Mouse (Mus musculus): Measurements from ENCODE around the gene Esrrg. TPM values are rescaled to one million over a fixed set of nuclear protein-coding genes. Genes with fewer than 3 reads are reported as not detected.

The Esrrg gene
- polyA plus RNA-seq, 1 experiment from 2014 or later: 5.0 TPM

GRCm38 (mm10) chr1:187787055-187788016, 178.7 kb downstream of the Esrrg start:
- Histone ChIP-seq H3K4me3 (ENCODE audit: low read depth, low read length) (no peak overlapping the region), H3K9ac (ENCODE audit: low read length) (no peak overlapping the region), H3K4me1 (replicated peaks; ENCODE audit: control insufficient read depth, insufficient read depth, low read length) (0 out of 2 replicates have a peak, but pooled peaks cover 2% of the 10 kb centered on the region), H3K4me2 (ENCODE audit: low read depth, low read length, severe bottlenecking) (no peak overlapping the region), H3K27ac (ENCODE audit: low read depth, low read length) (no peak overlapping the region), H3K27me3 (ENCODE audit: control insufficient read depth, insufficient read depth, low read length) (no peaks in the 10 kb centered on the region), H3K9me3 (ENCODE audit: control insufficient read depth, low read length) (no peaks in the 10 kb centered on the region), H3K36me3 (ENCODE audit: control insufficient read depth, insufficient read depth, low read length) (no peaks in the 10 kb centered on the region)
- DNase-seq (ENCODE audit: low spot score) (no peak), ATAC-seq (replicated peaks; ENCODE audit: low FRiP score) (no peak)
- WGBS: 16% methylated on average over 7 of the region's 7 CpGs

- H3K36me3 ChIP-seq (ENCODE audit: control insufficient read depth, insufficient read depth, low read length): no peaks in the 10 kb centered on the region
- H3K27ac ChIP-seq (ENCODE audit: low read depth, low read length): no peak overlapping the region
- no peak overlapping the region for H3K4me2 ChIP-seq (ENCODE audit: low read depth, low read length, severe bottlenecking)
- WGBS: 89% methylated on average over 5 of the region's 5 CpGs
- H3K9me3 ChIP-seq (ENCODE audit: control insufficient read depth, low read length): no peaks in the 10 kb centered on the region
- no peaks in the 10 kb centered on the region for H3K27me3 ChIP-seq (ENCODE audit: control insufficient read depth, insufficient read depth, low read length)
- DNase-seq (ENCODE audit: low spot score) (no peak), ATAC-seq (replicated peaks; ENCODE audit: low FRiP score) (no peak)
- H3K4me3 ChIP-seq (ENCODE audit: low read depth, low read length): no peak overlapping the region
- H3K9ac ChIP-seq (ENCODE audit: low read length): no peak overlapping the region
- no peaks in the 10 kb centered on the region for H3K4me1 ChIP-seq (replicated peaks; ENCODE audit: control insufficient read depth, insufficient read depth, low read length)
These were observed 185.8 kb downstream of the Esrrg start for GRCm38 (mm10) chr1:187794240-187794930.

- ATAC-seq (replicated peaks; ENCODE audit: low FRiP score): no peak
- H3K4me3 ChIP-seq (ENCODE audit: low read depth, low read length): no peak overlapping the region
- no peak overlapping the region for H3K9ac ChIP-seq (ENCODE audit: low read length)
- H3K4me2 ChIP-seq (ENCODE audit: low read depth, low read length, severe bottlenecking): no peak overlapping the region
- DNase-seq (ENCODE audit: low spot score): no peak
- no peaks in the 10 kb centered on the region for H3K4me1 ChIP-seq (replicated peaks; ENCODE audit: control insufficient read depth, insufficient read depth, low read length)
- no peak overlapping the region for H3K27ac ChIP-seq (ENCODE audit: low read depth, low read length)
- 85% methylated on average over 3 of the region's 3 CpGs for WGBS
- no peaks in the 10 kb centered on the region for H3K9me3 ChIP-seq (ENCODE audit: control insufficient read depth, low read length)
- no peaks in the 10 kb centered on the region for H3K36me3 ChIP-seq (ENCODE audit: control insufficient read depth, insufficient read depth, low read length)
- H3K27me3 ChIP-seq (ENCODE audit: control insufficient read depth, insufficient read depth, low read length): no peaks in the 10 kb centered on the region
These were observed 187.0 kb downstream of the Esrrg start for GRCm38 (mm10) chr1:187795551-187795950.

GRCm38 (mm10) chr1:187799300-187799699, 190.7 kb downstream of the Esrrg start:
- H3K4me3 ChIP-seq (ENCODE audit: low read depth, low read length): no peak overlapping the region
- no peaks in the 10 kb centered on the region for H3K36me3 ChIP-seq (ENCODE audit: control insufficient read depth, insufficient read depth, low read length)
- H3K9ac ChIP-seq (ENCODE audit: low read length): no peak overlapping the region
- ATAC-seq (replicated peaks; ENCODE audit: low FRiP score): no peak
- H3K27ac ChIP-seq (ENCODE audit: low read depth, low read length): no peak overlapping the region
- no peak for DNase-seq (ENCODE audit: low spot score)
- WGBS: 86% methylated on average over 7 of the region's 7 CpGs
- no peaks in the 10 kb centered on the region for H3K9me3 ChIP-seq (ENCODE audit: control insufficient read depth, low read length)
- no peaks in the 10 kb centered on the region for H3K27me3 ChIP-seq (ENCODE audit: control insufficient read depth, insufficient read depth, low read length)
- H3K4me2 ChIP-seq (ENCODE audit: low read depth, low read length, severe bottlenecking): no peak overlapping the region
- H3K4me1 ChIP-seq (replicated peaks; ENCODE audit: control insufficient read depth, insufficient read depth, low read length): peaks cover 5% of the 10 kb centered on the region; the same call in 1 of the 2 replicates

GRCm38 (mm10) chr1:187800761-187801160, 192.2 kb downstream of the Esrrg start:
- no peaks in the 10 kb centered on the region for H3K9me3 ChIP-seq (ENCODE audit: control insufficient read depth, low read length)
- H3K27me3 ChIP-seq (ENCODE audit: control insufficient read depth, insufficient read depth, low read length): peaks cover 2% of the 10 kb centered on the region; the same call in 1 of the 2 replicates
- peaks cover 5% of the 10 kb centered on the region; the same call in 1 of the 2 replicates for H3K4me1 ChIP-seq (replicated peaks; ENCODE audit: control insufficient read depth, insufficient read depth, low read length)
- no peaks in the 10 kb centered on the region for H3K36me3 ChIP-seq (ENCODE audit: control insufficient read depth, insufficient read depth, low read length)
- 89% methylated on average over 10 of the region's 10 CpGs for WGBS
- no peak for ATAC-seq (replicated peaks; ENCODE audit: low FRiP score)
- H3K9ac ChIP-seq (ENCODE audit: low read length): no peak overlapping the region
- no peak overlapping the region for H3K4me2 ChIP-seq (ENCODE audit: low read depth, low read length, severe bottlenecking)
- H3K4me3 ChIP-seq (ENCODE audit: low read depth, low read length): no peak overlapping the region
- no peak for DNase-seq (ENCODE audit: low spot score)
- no peak overlapping the region for H3K27ac ChIP-seq (ENCODE audit: low read depth, low read length)

GRCm38 (mm10) chr1:187803566-187803965, 195.0 kb downstream of the Esrrg start:
- DNase-seq (ENCODE audit: low spot score) (no peak), ATAC-seq (replicated peaks; ENCODE audit: low FRiP score) (no peak)
- Histone ChIP-seq H3K27ac (ENCODE audit: low read depth, low read length) (no peak overlapping the region), H3K4me1 (replicated peaks; ENCODE audit: control insufficient read depth, insufficient read depth, low read length) (peaks cover 10% of the 10 kb centered on the region; the same call in 1 of the 2 replicates), H3K4me3 (ENCODE audit: low read depth, low read length) (no peak overlapping the region), H3K27me3 (ENCODE audit: control insufficient read depth, insufficient read depth, low read length) (peaks cover 9% of the 10 kb centered on the region; the same call in 1 of the 2 replicates), H3K9ac (ENCODE audit: low read length) (no peak overlapping the region), H3K4me2 (ENCODE audit: low read depth, low read length, severe bottlenecking) (no peak overlapping the region), H3K36me3 (ENCODE audit: control insufficient read depth, insufficient read depth, low read length) (no peaks in the 10 kb centered on the region), H3K9me3 (ENCODE audit: control insufficient read depth, low read length) (no peaks in the 10 kb centered on the region)
- WGBS: 21% methylated on average over 5 of the region's 5 CpGs

- WGBS: 4% methylated on average over 5 of the region's 5 CpGs
- no peak for DNase-seq (ENCODE audit: low spot score)
- no peaks in the 10 kb centered on the region for H3K36me3 ChIP-seq (ENCODE audit: control insufficient read depth, insufficient read depth, low read length)
- H3K9ac ChIP-seq (ENCODE audit: low read length): no peak overlapping the region
- H3K4me3 ChIP-seq (ENCODE audit: low read depth, low read length): no peak overlapping the region
- no peaks in the 10 kb centered on the region for H3K9me3 ChIP-seq (ENCODE audit: control insufficient read depth, low read length)
- no peak for ATAC-seq (replicated peaks; ENCODE audit: low FRiP score)
- peaks cover 9% of the 10 kb centered on the region; the same call in 1 of the 2 replicates for H3K27me3 ChIP-seq (ENCODE audit: control insufficient read depth, insufficient read depth, low read length)
- no peak overlapping the region for H3K27ac ChIP-seq (ENCODE audit: low read depth, low read length)
- H3K4me1 ChIP-seq (replicated peaks; ENCODE audit: control insufficient read depth, insufficient read depth, low read length): peaks cover 10% of the 10 kb centered on the region; the same call in 1 of the 2 replicates
- no peak overlapping the region for H3K4me2 ChIP-seq (ENCODE audit: low read depth, low read length, severe bottlenecking)
These were observed 195.4 kb downstream of the Esrrg start for GRCm38 (mm10) chr1:187803997-187804396.

- no peaks in the 10 kb centered on the region for H3K36me3 ChIP-seq (ENCODE audit: control insufficient read depth, insufficient read depth, low read length)
- H3K27ac ChIP-seq (ENCODE audit: low read depth, low read length): no peak overlapping the region
- DNase-seq (ENCODE audit: low spot score) (no peak), ATAC-seq (replicated peaks; ENCODE audit: low FRiP score) (no peak)
- no peak overlapping the region for H3K4me2 ChIP-seq (ENCODE audit: low read depth, low read length, severe bottlenecking)
- peaks cover 9% of the 10 kb centered on the region; the same call in 1 of the 2 replicates for H3K27me3 ChIP-seq (ENCODE audit: control insufficient read depth, insufficient read depth, low read length)
- no peak overlapping the region for H3K4me3 ChIP-seq (ENCODE audit: low read depth, low read length)
- WGBS: 72% methylated on average over 6 of the region's 6 CpGs
- no peaks in the 10 kb centered on the region for H3K9me3 ChIP-seq (ENCODE audit: control insufficient read depth, low read length)
- no peak overlapping the region for H3K9ac ChIP-seq (ENCODE audit: low read length)
- H3K4me1 ChIP-seq (replicated peaks; ENCODE audit: control insufficient read depth, insufficient read depth, low read length): peaks cover 10% of the 10 kb centered on the region; the same call in 1 of the 2 replicates
These were observed 196.4 kb downstream of the Esrrg start for GRCm38 (mm10) chr1:187805001-187805400.

Measured in forebrain, embryonic 11.5 days (tissue).